Mouse (Mus musculus) activated CD4-positive, CD25-positive, alpha-beta regulatory T cell (primary cell): ENCODE results near the gene 4933409G03Rik. TPM values are rescaled to one million over a fixed set of nuclear protein-coding genes. Genes with fewer than 3 reads are reported as not detected.

Source experiments
- polyA plus RNA-seq, 2 experiments: library from polyadenylated mRNA; unstranded; fragments of 100-300 nt; shearing (Covaris generic); gene quantifications; one replicate each; pipeline ENCODE4 v1.2.1; 2017

Gene 4933409G03Rik
- not detected for polyA plus RNA-seq

DNA sequence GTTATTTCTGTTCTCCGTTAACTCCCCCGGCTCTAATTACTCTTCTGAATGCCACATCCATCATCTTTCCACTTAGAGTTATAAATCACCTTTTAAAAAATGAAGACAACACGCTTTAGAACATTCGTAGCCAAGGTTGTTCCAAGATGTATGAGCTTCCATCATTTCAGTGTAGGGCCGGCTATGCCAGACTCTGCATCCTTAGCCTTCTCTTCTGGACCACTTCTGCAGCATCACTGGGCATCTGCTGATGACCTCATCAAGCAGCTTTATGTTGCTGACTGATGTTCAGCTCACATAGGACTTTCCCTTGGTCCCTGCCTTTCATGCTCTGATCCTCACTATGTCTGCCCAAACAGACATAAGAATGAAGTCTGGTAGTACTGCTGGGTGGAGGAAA lies at the start of gene 4933409G03Rik:
TSS of gene 4933409G03Rik (plus strand) at position 301 of the 400 bp plus-strand sequence.

DNA sequence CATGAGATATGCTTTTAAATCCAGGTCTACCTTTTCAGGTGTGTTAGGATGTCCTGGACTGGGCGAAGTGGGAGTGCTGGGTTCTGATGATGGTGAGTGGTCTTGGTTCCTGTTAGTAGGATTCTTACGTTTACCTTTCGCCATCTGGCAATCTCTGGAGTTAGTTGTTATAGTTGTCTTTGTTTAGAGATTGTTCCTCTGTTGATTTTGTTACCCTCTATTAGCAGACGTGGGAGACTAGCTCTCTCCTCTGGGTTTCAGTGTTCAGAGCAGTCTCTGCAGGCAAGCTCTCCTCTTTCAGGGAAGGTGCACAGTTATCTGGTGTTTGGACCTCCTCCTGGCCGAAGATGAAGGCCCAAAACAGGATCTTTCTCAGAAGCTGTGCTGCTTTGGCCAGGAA lies 74.0 kb downstream of the 4933409G03Rik start, which contains the start of gene 4932414N04Rik:
TSS of gene 4932414N04Rik (plus strand) at position 301 of the 400 bp plus-strand sequence.

Other genes starting within 250 kb of the 4933409G03Rik start
- gene Stk39, start 110.1 kb upstream of the 4933409G03Rik start, polyA plus RNA-seq = 10 to 100 TPM; 41.9 to 62.7 TPM
- under 1 TPM in 1 of 2 experiments, not detected in 1; 0.06 TPM for gene 4932414N04Rik, start 74.1 kb downstream of the 4933409G03Rik start, polyA plus RNA-seq